Mouse (Mus musculus) hindbrain, embryonic 16.5 days (tissue): ENCODE data around the gene Atp1b2. TPM values are rescaled to one million over a fixed set of nuclear protein-coding genes. Genes with fewer than 3 reads are reported as not detected.
A peak's percentile ranks its signal among the peaks of the same experiment; 100 is the strongest.
"Not testable (repeated sequence)": the region's sequence is repeated elsewhere in the genome, so short reads cannot be mapped to it uniquely, and the experiment has no call there.

Experiments
- ATAC-seq: fragments of 200-750 bp; cut with Nextera tagmentation; 2 replicates; pipeline ENCODE4 v1.8.0; 2017; ENCODE audit warnings: moderate TSS enrichment, moderate library complexity
- H3K27ac ChIP-seq: fragments of 300-500 bp; sonication (generic); 2 replicates; pipeline ENCODE4 v1.5.1; 2014; ENCODE audit warnings: low read depth, mild to moderate bottlenecking, control low read depth, low read length, moderate library complexity
- H3K27me3 ChIP-seq: fragments of 300-500 bp; sonication (generic); replicated peaks from 2 replicates; pipeline ENCODE4 v1.6.1; 2014; ENCODE audit warnings: low read length; ENCODE audit not compliant: control insufficient read depth, insufficient read depth
- H3K36me3 ChIP-seq: fragments of 300-500 bp; sonication (generic); 2 replicates; pipeline ENCODE4 v1.6.1; 2014; ENCODE audit warnings: mild to moderate bottlenecking, low read length, moderate library complexity, mixed read lengths; ENCODE audit not compliant: control insufficient read depth, insufficient read depth
- H3K4me1 ChIP-seq: fragments of 300-500 bp; sonication (generic); 2 replicates; pipeline ENCODE4 v1.6.1; 2014; ENCODE audit warnings: low read depth, low read length; ENCODE audit not compliant: control insufficient read depth, insufficient read depth
- H3K4me2 ChIP-seq: fragments of 300-500 bp; sonication (generic); 2 replicates; pipeline ENCODE4 v1.6.1; 2014; ENCODE audit warnings: mild to moderate bottlenecking, low read length, control low read depth, moderate library complexity
- H3K4me3 ChIP-seq: fragments of 300-500 bp; sonication (generic); 2 replicates; pipeline ENCODE4 v1.5.1; 2014; ENCODE audit warnings: mild to moderate bottlenecking, low read length, control low read depth, moderate library complexity
- H3K9ac ChIP-seq: fragments of 300-500 bp; sonication (generic); 2 replicates; pipeline ENCODE4 v1.6.1; 2014; ENCODE audit warnings: low read depth, mild to moderate bottlenecking, control low read depth, low read length, moderate library complexity
- H3K9me3 ChIP-seq: fragments of 300-500 bp; sonication (generic); 2 replicates; pipeline ENCODE4 v1.6.1; 2014; ENCODE audit warnings: mild to moderate bottlenecking, low read length, moderate library complexity; ENCODE audit not compliant: control insufficient read depth
- WGBS: fragments of 180-500 bp; shearing (Covaris S2); extraction: QIAGEN DNeasy Blood & Tissue Kit; methylation state at CpG from one replicate; pipeline ENCODE4 v1.1.7; 2014; 5-methylcytosine and 5-hydroxymethylcytosine counted together
- polyA plus RNA-seq: library from polyadenylated mRNA; unstranded; fragments of >200 nt; fragmentation: Nextera tagmentation; extraction: Ambion mirVana; gene quantifications from 2 replicates; pipeline ENCODE4 v1.2.1, GENCODE M21; 2015

Gene Atp1b2
- polyA plus RNA-seq, 1 experiment from 2014 or later = 105 TPM

DNA sequence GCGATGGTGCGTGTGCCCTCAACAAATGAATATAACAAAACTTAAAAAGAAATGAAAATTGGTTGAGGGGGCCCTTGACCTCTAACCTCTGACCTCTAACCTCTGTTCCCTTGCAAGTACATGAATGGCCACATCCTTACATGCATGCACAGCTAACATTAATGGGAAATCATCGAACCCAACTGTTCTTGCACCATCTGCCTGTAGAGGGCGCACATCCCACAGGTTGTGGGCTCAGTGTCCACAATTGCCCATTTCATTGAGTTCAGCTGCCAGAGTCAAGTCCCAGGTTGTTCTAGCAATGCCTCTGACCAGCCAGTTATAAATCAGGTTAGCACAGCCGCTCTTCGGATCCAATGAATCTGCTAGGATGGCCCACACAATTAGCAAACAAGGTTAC lies 22.5 kb upstream of the Atp1b2 start:
- H3K9ac ChIP-seq = no peak overlapping the region
- WGBS = 38% methylated on average over 6 of the region's 6 CpGs
- H3K4me3 ChIP-seq = no peak overlapping the region
- H3K9me3 ChIP-seq = no peaks in the 10 kb centered on the region
- no peak for ATAC-seq
- H3K27me3 ChIP-seq = no peaks in the 10 kb centered on the region
- peaks cover 3% of the 10 kb centered on the region; the same call in 1 of the 2 replicates for H3K4me1 ChIP-seq
- H3K36me3 ChIP-seq = no peaks in the 10 kb centered on the region
- no peak overlapping the region for H3K4me2 ChIP-seq
- H3K27ac ChIP-seq = no peak overlapping the region

DNA sequence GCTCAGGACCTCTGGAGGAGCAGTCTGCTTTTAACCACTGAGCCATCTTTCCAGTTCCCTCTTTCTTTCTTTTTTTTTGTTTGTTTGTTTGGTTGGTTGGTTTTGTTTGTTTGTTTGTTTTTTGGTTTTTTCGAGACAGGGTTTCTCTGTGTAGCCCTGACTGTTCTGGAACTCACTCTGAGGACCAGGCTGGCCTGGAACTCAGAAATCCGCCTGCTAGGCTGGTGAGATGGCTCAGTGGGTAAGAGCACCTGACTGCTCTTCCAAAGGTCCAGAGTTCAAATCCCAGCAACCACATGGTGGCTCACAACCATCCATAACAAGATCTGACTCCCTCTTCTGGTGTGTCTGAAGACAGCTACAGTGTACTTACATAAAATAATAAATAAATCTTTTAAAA lies 18.6 kb upstream of the Atp1b2 start:
- H3K27ac ChIP-seq, H3K4me2 ChIP-seq, H3K9me3 ChIP-seq, H3K4me1 ChIP-seq, H3K4me3 ChIP-seq, ATAC-seq, H3K27me3 ChIP-seq, H3K9ac ChIP-seq, H3K36me3 ChIP-seq: not testable (repeated sequence)
- WGBS = 93% methylated on average over 2 of the region's 2 CpGs

DNA sequence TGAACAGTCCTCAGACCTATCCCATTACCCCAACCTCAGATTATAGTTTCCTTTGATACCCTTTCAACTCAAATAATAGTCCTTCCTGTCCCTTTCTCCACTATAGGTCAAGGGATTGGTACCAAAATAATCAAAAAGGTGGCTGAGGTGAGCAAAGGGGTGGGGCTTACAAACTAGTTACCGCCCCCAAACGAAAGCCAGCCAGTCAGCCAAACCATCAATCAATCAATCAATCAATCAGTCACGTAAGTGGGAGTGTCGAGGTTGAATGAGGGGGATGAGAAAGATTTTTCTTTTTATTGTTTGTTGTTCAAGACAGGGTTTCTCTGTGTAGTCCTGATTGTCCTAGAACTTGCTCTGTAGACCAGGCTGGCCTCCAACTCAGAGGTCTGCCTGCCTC lies 17.3 kb upstream of the Atp1b2 start:
- WGBS = 62% methylated on average over 4 of the region's 4 CpGs
- ATAC-seq = no peak

DNA sequence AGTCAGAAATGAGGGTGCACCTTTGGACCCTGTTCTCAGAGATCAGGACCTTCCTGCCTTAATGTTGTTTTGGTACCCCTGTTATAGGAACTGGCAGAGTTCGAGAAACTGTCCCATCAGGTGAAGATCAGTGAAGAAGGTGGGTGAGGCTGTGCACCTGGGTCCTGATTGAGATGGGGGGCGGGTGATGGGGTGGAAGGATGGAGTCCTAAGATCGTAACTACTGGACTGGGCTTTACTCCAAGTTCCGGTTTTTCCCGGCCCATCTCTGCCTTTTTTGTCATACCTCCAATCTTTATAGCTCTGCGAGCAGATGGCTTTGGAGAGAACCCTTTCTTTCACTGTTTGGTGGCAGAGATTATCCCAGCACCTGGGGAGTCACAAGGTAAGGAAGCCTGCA lies 16.7 kb upstream of the Atp1b2 start:
- peak overlapping the region; percentile 59 for H3K4me3 ChIP-seq
- H3K36me3 ChIP-seq = no peaks in the 10 kb centered on the region
- no peaks in the 10 kb centered on the region for H3K27me3 ChIP-seq
- H3K9ac ChIP-seq = peak overlapping the region; percentile 80
- peaks cover 9% of the 10 kb centered on the region for H3K4me1 ChIP-seq
- peak overlapping the region; percentile 81 for H3K27ac ChIP-seq
- no peaks in the 10 kb centered on the region for H3K9me3 ChIP-seq
- 34% methylated on average over 6 of the region's 6 CpGs for WGBS
- peak overlapping the region; percentile 83 for H3K4me2 ChIP-seq
- peak; percentile 32 for ATAC-seq

More for the DNA sequence above, 17.3 kb upstream of the Atp1b2 start:
- no peak overlapping the region; the same call in 1 of the 2 replicates for H3K4me3 ChIP-seq
- no peaks in the 10 kb centered on the region for H3K9me3 ChIP-seq
- H3K36me3 ChIP-seq = no peaks in the 10 kb centered on the region
- peak overlapping the region; percentile 83 for H3K4me2 ChIP-seq
- H3K27ac ChIP-seq = no peak overlapping the region
- peaks cover 9% of the 10 kb centered on the region for H3K4me1 ChIP-seq
- no peak overlapping the region; the same call in 1 of the 2 replicates for H3K9ac ChIP-seq
- no peaks in the 10 kb centered on the region for H3K27me3 ChIP-seq

DNA sequence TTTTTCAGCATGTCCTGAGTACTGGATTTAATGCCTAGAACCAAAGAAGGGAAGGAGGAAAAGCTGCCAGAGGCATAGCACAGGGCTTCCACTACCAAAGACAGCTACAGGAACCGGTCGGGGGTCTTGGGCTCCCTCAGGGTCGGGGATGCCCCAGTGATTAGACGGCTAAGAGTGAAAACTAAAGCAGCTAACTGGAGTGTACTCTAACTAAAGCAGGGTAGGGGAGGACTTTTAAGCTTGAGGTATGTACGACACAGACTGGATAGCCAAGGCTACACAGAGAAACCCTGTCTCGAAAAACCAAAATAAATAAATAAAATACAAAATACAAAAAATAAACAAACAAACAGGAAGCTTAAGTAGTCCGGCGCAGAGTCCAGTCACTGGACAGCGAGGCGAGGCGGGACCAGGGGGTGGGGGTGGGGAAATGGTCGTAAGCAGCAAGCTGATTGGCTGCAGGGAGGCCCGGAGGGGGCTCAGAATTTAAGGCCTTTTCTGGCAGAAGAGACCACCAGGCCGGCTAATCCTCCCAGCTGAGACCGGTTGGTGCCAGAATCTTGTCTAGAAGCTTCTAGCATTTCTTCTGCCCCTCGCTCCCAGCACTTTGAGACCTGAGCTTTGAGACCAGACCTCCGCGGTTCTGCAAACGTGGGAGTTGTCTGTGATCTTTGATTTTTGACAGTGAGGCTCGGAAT lies 16.0 kb upstream of the Atp1b2 start, which contains the start of gene Sat2:
Gene Sat2 (plus strand): TSS at position 454 of the 698 bp plus-strand sequence.
- 0% methylated on average over 20 of the region's 20 CpGs for WGBS
- no peaks in the 10 kb centered on the region for H3K9me3 ChIP-seq

DNA sequence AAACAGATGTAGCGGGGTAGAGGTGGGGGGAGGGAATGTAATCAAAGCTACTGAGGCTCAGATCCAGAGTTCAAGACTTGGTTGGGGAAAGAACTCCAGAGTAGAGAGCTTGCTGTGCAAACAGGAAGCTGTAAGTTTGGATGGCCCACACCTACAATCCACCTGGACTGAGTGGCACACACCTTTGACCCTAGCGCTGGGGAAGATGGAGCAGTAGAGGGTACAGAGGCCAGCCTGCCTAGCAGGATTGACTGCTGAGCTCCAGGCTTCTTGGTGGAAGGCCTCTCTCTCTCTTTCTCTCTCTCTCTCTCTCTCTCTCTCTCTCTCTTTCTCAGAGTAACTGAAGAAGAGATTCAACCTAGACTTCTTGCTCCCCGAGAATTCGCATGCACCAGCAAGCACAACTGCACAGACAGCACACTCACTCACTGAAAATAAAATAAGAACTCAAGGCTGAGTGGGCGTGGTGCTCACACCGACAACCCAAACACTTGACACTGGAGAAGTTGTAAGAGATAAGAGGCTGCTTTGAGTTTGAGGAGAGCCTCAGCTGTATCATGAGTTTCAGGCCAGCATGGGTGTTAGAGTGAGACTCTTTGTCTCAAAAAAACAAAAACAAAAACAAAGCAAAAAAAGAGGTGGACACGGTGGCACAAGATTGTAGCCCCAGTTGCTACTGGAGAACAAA lies 14.8 kb upstream of the Atp1b2 start:
- no peak overlapping the region for H3K9ac ChIP-seq
- 88% methylated on average over 7 of the region's 7 CpGs for WGBS
- H3K27ac ChIP-seq = no peak overlapping the region
- peaks cover 9% of the 10 kb centered on the region for H3K4me1 ChIP-seq
- no peaks in the 10 kb centered on the region for H3K27me3 ChIP-seq
- H3K4me2 ChIP-seq = no peak overlapping the region
- no peak overlapping the region for H3K4me3 ChIP-seq
- H3K36me3 ChIP-seq = no peaks in the 10 kb centered on the region
- no peaks in the 10 kb centered on the region for H3K9me3 ChIP-seq
- no peak for ATAC-seq

More for the DNA sequence above, 16.0 kb upstream of the Atp1b2 start, which contains the start of gene Sat2:
- H3K9ac ChIP-seq = peak within 1 kb of the TSS; percentile 80
- peak; percentile 92 for ATAC-seq
- peak within 1 kb of the TSS; percentile 59 for H3K4me3 ChIP-seq
- peaks cover 9% of the 10 kb centered on the region for H3K4me1 ChIP-seq
- H3K4me2 ChIP-seq = peak within 1 kb of the TSS; percentile 83
- no peaks in the 10 kb centered on the region for H3K36me3 ChIP-seq
- H3K27me3 ChIP-seq = no peaks in the 10 kb centered on the region
- peak within 1 kb of the TSS; percentile 81 for H3K27ac ChIP-seq

DNA sequence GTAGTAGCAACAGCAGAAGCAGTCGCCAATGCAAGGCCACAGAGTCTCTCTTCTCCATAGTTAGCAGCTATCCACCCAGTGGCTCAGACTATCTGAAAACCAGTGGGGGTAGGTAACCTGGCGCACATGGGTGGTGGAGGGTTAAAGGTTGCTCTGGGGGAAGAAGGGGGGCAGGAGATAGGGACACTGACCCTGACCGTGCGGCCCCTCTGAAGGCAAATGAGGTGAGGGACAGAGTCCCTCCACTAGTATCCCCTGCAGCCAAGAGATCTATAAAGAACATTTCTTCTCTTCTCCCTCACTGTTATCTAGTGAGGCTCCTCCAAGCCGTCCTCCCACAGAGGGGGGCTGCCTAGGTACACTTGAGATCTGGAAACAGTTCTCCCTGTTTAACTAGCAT lies 12.1 kb upstream of the Atp1b2 start, which contains the start of gene Shbg:
Gene Shbg (minus strand): TSS at position 101 of the 400 bp plus-strand sequence.
- Histone ChIP-seq H3K9ac (no peak within 1 kb of the TSS), H3K27ac (no peak within 1 kb of the TSS), H3K36me3 (no peaks in the 10 kb centered on the region), H3K4me3 (no peak within 1 kb of the TSS), H3K27me3 (no peaks in the 10 kb centered on the region), H3K4me2 (no peak within 1 kb of the TSS), H3K9me3 (no peaks in the 10 kb centered on the region), H3K4me1 (peaks cover 7% of the 10 kb centered on the region)
- WGBS = 83% methylated on average over 5 of the region's 5 CpGs
- no peak for ATAC-seq

DNA sequence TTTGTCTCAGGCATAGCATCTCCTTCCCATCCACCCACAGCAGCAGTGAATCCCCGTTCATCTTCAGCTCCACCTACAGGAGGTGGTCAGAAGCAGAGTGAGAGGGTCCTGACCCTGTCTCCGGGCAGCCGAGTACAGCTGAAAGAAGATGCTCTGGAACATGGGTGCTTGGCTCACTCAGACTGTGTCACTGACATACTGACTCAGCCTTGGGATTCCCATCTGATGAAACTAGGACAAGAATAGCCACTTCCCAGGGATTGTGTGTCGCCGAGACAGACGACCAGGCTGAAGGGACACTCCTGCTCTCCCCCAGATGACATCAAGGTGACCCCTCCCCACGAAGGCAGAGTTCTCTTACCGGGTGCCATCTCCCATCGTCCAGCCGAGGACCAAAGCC lies 11.0 kb upstream of the Atp1b2 start:
- H3K27me3 ChIP-seq = no peaks in the 10 kb centered on the region
- H3K4me1 ChIP-seq = peaks cover 3% of the 10 kb centered on the region; the same call in 1 of the 2 replicates
- no peak overlapping the region for H3K4me2 ChIP-seq
- ATAC-seq = no peak
- H3K27ac ChIP-seq = no peak overlapping the region
- no peak overlapping the region for H3K9ac ChIP-seq
- no peaks in the 10 kb centered on the region for H3K36me3 ChIP-seq
- no peaks in the 10 kb centered on the region for H3K9me3 ChIP-seq
- WGBS = 38% methylated on average over 10 of the region's 10 CpGs
- H3K4me3 ChIP-seq = no peak overlapping the region

DNA sequence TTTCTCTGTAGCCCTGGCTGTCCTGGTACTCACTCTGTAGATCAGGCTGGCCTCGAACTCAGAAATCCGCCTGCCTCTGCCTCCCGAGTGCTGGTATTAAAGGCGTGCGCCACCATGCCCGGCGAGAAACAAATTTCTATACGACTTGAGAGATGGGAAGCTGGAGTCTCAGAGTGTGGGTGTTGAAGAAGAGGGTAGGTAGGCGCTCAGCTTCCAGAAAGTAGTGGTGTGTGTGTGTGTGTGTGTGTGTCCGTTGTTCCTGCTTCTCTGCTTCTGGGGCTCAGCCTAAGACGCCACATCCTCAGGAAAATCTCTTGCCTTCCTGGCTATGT lies 8.5 kb upstream of the Atp1b2 start:
- not testable (repeated sequence) for H3K9me3 ChIP-seq, H3K27ac ChIP-seq, H3K4me2 ChIP-seq, H3K4me3 ChIP-seq, ATAC-seq, H3K4me1 ChIP-seq, H3K36me3 ChIP-seq, H3K9ac ChIP-seq, H3K27me3 ChIP-seq
- WGBS = 55% methylated on average over 11 of the region's 11 CpGs
